Mouse (Mus musculus): ENCODE measurements at regions not wholly inside any gene's neighbourhood (a gene's known extent, or its start where the extent isn't known, plus 50 kb on each side); places are given as distances from the start of the nearest gene placed in this dataset.

DNA sequence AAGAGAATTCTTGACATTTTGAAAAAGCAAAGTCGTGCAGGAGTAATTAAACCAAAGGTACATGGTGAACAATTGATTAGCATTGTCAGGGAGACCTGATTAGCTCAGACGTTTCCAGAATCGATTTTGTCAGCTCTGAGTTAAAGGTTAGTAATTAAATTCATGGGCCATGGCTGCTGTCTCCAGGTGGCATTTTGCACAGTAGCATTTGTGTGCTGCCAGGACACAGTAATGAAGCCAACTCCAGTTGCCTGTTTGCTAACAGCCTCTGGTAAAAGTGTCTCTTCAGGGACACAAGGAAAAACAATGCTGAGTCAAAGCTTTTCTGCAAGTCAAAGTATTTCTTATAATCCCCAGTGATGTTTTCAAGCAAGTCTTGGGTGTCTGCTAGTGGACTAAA, 113.3 kb upstream of the Kbtbd8 start:
- Histone ChIP-seq H3K4me3 (ENCODE audit: insufficient read depth, low read depth, low read length) (no peak overlapping the region), H3K4me1 (ENCODE audit: control insufficient read depth, insufficient read depth, low read length) (no peaks in the 10 kb centered on the region), H3K27ac (ENCODE audit: insufficient read depth, low read depth, low read length) (no peak overlapping the region)
- no peak for TF ChIP-seq POLR2A (IDR thresholded peaks at IDR 0.05; ENCODE audit: insufficient read depth, low read depth, low read length)
- TF ChIP-seq CTCF (IDR thresholded peaks at IDR 0.05; ENCODE audit: insufficient read depth, low read depth, low read length): no peak
- WGBS: 53% methylated on average over 3 of the region's 3 CpGs

DNA sequence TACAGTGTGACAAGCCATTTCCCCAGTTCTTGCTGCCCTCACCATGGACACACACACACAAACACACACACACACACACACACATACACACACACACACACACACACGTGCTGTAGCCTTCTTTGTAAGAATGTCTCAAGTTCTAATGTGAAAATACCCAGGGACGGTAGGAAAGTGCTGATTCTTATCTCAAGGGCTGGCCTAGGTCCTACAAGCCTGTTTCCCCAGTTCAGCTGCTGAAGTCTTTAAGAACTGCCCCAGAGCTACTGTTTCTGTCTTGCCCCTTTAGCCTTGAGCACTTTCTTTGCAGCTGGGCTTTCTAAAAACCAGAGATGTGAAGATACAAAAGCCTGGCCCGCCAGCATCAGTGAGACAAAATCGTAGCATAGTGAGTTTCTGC, 117.5 kb upstream of the Kbtbd8 start:
- Histone ChIP-seq H3K4me3 (ENCODE audit: insufficient read depth, low read depth, low read length) (no peak overlapping the region), H3K4me1 (ENCODE audit: control insufficient read depth, insufficient read depth, low read length) (no peaks in the 10 kb centered on the region), H3K27ac (ENCODE audit: insufficient read depth, low read depth, low read length) (no peak overlapping the region)
- TF ChIP-seq CTCF (IDR thresholded peaks at IDR 0.05; ENCODE audit: insufficient read depth, low read depth, low read length) (no peak), POLR2A (IDR thresholded peaks at IDR 0.05; ENCODE audit: insufficient read depth, low read depth, low read length) (no peak)
- WGBS: 75% methylated on average over 4 of the region's 4 CpGs

DNA sequence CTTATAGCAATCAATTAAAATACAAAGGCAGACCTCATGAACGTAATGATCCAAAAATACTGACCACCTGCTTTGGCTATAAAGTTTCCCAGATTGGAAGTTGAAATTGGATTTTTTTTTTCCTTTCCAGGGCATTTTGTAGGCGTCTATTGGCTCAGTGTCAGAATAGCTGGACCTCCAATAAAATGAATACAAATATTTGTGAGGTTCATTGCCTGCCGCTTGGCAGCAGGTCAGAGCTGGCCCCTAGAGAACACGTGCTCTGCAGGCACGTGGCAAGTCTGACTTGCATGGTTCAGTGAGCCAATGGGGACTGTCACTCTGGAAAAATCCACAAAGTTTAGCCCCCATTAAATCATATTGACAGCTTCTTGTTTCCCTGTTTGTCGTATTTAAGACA, 118.0 kb upstream of the Kbtbd8 start:
- Histone ChIP-seq H3K27ac (ENCODE audit: insufficient read depth, low read depth, low read length) (no peak overlapping the region), H3K4me3 (ENCODE audit: insufficient read depth, low read depth, low read length) (no peak overlapping the region), H3K4me1 (ENCODE audit: control insufficient read depth, insufficient read depth, low read length) (no peaks in the 10 kb centered on the region)
- TF ChIP-seq POLR2A (IDR thresholded peaks at IDR 0.05; ENCODE audit: insufficient read depth, low read depth, low read length) (no peak), CTCF (IDR thresholded peaks at IDR 0.05; ENCODE audit: insufficient read depth, low read depth, low read length) (no peak)
- WGBS: 53% methylated on average over 6 of the region's 6 CpGs

DNA sequence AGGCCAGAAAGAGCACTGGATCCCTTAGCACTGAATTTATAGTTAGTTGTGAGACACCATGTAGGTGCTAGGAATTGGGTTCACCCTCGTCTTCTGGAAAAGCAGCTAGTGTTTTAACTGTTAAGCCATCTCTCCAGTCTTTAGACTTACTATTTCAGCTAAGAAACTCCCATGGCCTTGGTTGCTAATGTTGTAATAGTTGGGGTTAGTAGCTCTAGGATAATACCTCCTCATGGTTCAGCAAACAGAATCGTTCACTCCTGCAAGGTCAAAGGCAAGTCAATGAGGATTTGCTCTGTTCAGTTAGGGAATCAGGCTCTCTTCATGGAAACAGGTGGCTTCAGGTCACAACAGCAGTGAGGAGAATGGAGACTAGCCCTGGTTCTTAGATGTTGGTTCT, 118.7 kb upstream of the Kbtbd8 start:
- TF ChIP-seq POLR2A (IDR thresholded peaks at IDR 0.05; ENCODE audit: insufficient read depth, low read depth, low read length): no peak
- 90% methylated on average over 2 of the region's 2 CpGs for WGBS
- H3K4me3 ChIP-seq (ENCODE audit: insufficient read depth, low read depth, low read length): no peak overlapping the region

DNA sequence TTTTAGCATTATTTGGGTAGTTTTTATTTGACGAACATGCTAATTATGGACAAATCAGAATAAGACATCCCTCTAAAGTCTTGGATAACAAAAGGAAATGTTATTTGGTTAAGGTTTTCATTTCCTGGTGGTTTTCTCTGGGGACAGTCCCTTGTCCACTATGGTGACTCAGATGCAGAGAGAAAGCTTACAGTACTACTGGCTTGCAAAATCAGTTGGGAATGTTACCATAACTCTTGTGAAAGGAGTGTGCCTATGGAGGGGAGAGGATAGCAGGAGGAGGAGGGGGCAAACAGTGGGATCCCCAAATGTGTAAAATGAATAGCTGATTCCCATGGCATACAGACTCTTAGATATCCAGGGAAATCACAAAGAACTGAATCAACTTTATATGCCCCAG, 122.7 kb upstream of the Kbtbd8 start:
- Histone ChIP-seq H3K4me3 (ENCODE audit: insufficient read depth, low read depth, low read length) (no peak overlapping the region), H3K4me1 (ENCODE audit: control insufficient read depth, insufficient read depth, low read length) (no peaks in the 10 kb centered on the region), H3K27ac (ENCODE audit: insufficient read depth, low read depth, low read length) (no peak overlapping the region)
- TF ChIP-seq CTCF (IDR thresholded peaks at IDR 0.05; ENCODE audit: insufficient read depth, low read depth, low read length) (no peak), POLR2A (IDR thresholded peaks at IDR 0.05; ENCODE audit: insufficient read depth, low read depth, low read length) (no peak)
- 98% methylated on average over 1 of the region's 1 CpGs for WGBS

More for the DNA sequence above, 118.7 kb upstream of the Kbtbd8 start:
- no peaks in the 10 kb centered on the region for H3K4me1 ChIP-seq (ENCODE audit: control insufficient read depth, insufficient read depth, low read length)
- H3K27ac ChIP-seq (ENCODE audit: insufficient read depth, low read depth, low read length): no peak overlapping the region

DNA sequence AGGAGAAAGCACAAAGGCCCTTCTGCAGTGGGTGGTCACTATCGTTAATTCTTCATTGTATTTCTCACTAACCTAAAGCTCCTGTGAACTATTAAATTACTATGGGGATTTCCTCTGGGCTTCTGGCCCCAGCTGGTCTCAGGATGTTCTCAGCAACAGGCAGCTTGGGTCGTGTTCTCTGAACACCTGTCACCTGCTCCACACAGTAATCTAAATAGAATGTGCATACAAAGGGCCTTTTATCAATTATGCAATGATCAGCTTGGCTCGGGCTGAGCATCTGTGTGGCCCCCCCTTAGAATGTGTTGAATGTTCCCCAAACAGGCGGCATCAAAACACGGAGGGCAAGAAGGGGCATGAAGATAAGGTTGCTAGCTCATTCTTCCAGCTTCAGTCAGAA, 129.6 kb upstream of the Kbtbd8 start:
- Histone ChIP-seq H3K27ac (ENCODE audit: insufficient read depth, low read depth, low read length) (no peak overlapping the region), H3K4me3 (ENCODE audit: insufficient read depth, low read depth, low read length) (no peak overlapping the region), H3K4me1 (ENCODE audit: control insufficient read depth, insufficient read depth, low read length) (peaks cover 3% of the 10 kb centered on the region)
- 32% methylated on average over 5 of the region's 5 CpGs for WGBS
- TF ChIP-seq CTCF (IDR thresholded peaks at IDR 0.05; ENCODE audit: insufficient read depth, low read depth, low read length): no peak

DNA sequence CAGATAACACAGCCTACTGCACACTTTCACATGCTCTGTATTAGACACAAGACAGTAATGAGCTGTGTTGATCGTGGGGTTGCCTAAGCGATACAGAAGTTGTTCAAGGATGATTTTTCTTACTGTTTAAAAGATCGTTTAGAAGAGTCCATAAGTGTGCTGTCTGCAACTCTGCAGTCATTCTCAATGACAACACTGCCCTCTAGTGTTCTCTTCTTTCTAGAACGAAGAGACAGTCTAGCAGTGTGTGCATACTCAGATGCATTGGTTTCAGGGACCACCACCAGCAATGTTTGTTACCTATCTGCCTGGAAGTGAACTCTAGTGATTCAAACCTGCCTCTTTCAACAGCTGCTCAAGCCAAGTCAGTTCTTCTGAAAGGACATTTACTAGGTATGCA, 130.7 kb upstream of the Kbtbd8 start:
- WGBS: 10% methylated on average over 4 of the region's 4 CpGs

DNA sequence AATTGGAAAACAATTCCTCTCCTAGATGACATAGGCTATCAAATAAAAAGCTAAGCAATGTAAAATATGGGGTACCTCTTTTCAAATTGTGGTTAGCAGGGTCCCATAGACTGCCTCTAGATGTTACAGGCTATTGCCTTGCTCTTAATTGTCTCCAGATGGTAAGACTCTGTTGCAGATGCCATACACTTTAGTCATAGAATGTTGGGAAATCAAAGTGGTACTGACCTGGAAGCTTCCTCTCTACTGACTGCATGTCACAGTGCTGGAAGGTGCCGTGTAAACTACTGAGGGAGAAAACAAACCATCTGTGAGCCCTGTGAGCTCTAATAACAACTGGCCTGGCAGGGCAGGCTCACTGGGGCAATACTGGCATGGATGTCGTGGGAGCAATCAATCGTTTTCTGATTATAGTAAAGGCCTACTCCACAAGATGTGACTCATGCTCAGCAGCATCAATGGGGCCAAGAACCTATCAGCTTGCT, 132.6 kb upstream of the Kbtbd8 start:
- 85% methylated on average over 3 of the region's 3 CpGs for WGBS
- Histone ChIP-seq H3K4me3 (ENCODE audit: insufficient read depth, low read depth, low read length) (no peak overlapping the region), H3K27ac (ENCODE audit: insufficient read depth, low read depth, low read length) (no peak overlapping the region), H3K4me1 (ENCODE audit: control insufficient read depth, insufficient read depth, low read length) (peaks cover 3% of the 10 kb centered on the region)
- TF ChIP-seq POLR2A (IDR thresholded peaks at IDR 0.05; ENCODE audit: insufficient read depth, low read depth, low read length): no peak
- no peak for TF ChIP-seq CTCF (IDR thresholded peaks at IDR 0.05; ENCODE audit: insufficient read depth, low read depth, low read length)

More for the DNA sequence above, 130.7 kb upstream of the Kbtbd8 start:
- no peak for TF ChIP-seq POLR2A (IDR thresholded peaks at IDR 0.05; ENCODE audit: insufficient read depth, low read depth, low read length)
- no peak for TF ChIP-seq CTCF (IDR thresholded peaks at IDR 0.05; ENCODE audit: insufficient read depth, low read depth, low read length)
- Histone ChIP-seq H3K27ac (ENCODE audit: insufficient read depth, low read depth, low read length) (no peak overlapping the region), H3K4me1 (ENCODE audit: control insufficient read depth, insufficient read depth, low read length) (peaks cover 3% of the 10 kb centered on the region), H3K4me3 (ENCODE audit: insufficient read depth, low read depth, low read length) (no peak overlapping the region)

DNA sequence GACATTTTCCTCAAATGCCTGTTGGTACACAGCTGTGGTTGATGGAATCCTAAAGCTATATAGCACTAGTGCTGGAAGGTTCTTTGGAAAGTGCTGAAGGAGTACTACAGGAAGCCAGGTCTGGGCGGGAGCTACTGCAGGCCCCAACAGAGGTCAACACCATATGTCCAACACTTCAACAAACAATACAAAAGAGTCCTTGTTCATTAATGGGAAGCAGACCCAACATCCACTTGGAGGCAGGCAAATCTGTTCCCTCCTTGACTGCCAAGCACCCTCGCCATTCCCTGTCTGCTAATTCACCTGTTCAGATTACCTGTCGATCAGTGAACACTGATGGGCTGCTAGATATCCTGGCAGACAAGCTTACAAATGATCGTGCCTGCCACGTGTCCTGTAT, 148.4 kb upstream of the Kbtbd8 start:
- WGBS: 87% methylated on average over 5 of the region's 5 CpGs
- Histone ChIP-seq H3K27ac (ENCODE audit: insufficient read depth, low read depth, low read length) (no peak overlapping the region), H3K4me3 (ENCODE audit: insufficient read depth, low read depth, low read length) (no peak overlapping the region), H3K4me1 (ENCODE audit: control insufficient read depth, insufficient read depth, low read length) (no peaks in the 10 kb centered on the region)
- TF ChIP-seq POLR2A (IDR thresholded peaks at IDR 0.05; ENCODE audit: insufficient read depth, low read depth, low read length): no peak
- no peak for TF ChIP-seq CTCF (IDR thresholded peaks at IDR 0.05; ENCODE audit: insufficient read depth, low read depth, low read length)

DNA sequence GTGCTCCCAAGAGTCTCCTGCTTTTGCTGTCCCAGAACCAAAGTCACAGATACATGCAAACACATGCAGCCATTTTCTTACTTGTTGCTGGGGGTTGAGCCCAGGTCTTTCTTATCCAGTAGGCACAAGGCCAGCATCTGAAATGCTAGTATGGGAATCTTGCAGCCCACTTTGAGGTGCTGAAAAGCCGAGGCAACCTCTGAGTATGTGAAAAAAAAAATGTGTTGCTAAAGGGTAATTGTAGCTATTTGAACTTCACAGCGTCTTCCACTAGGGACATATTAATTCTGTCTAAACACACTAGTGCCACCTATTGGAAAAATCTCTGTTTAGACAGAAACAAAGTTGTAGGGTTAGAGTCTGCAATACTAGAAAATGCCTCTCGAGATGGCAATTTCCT, 150.1 kb upstream of the Kbtbd8 start:
- TF ChIP-seq CTCF (IDR thresholded peaks at IDR 0.05; ENCODE audit: insufficient read depth, low read depth, low read length) (no peak), POLR2A (IDR thresholded peaks at IDR 0.05; ENCODE audit: insufficient read depth, low read depth, low read length) (no peak)
- H3K4me3 ChIP-seq (ENCODE audit: insufficient read depth, low read depth, low read length): no peak overlapping the region
- H3K27ac ChIP-seq (ENCODE audit: insufficient read depth, low read depth, low read length): no peak overlapping the region
- WGBS: 7% methylated on average over 3 of the region's 3 CpGs
- no peaks in the 10 kb centered on the region for H3K4me1 ChIP-seq (ENCODE audit: control insufficient read depth, insufficient read depth, low read length)
